Mouse (Mus musculus) ES-Bruce4 (cell line): Measurements from ENCODE around the gene Cenph.

ENCODE experiments used
- CTCF ChIP-seq: IDR thresholded peaks from one replicate; pipeline ENCODE4 v1.8.1; 2011; ENCODE audit warnings: low read depth, low read length
- POLR2A ChIP-seq: IDR thresholded peaks from one replicate; pipeline ENCODE4 v1.8.1; 2011; ENCODE audit warnings: low read length; ENCODE audit not compliant: insufficient read depth

- TF ChIP-seq CTCF (no peak), POLR2A (no peak)
Observed at GRCm38 (mm10) chr13:100814451-100814850, 38.8 kb upstream of the Cenph start.
